Mouse (Mus musculus): Measurements from ENCODE around the gene Gm17324. TPM values are rescaled to one million over a fixed set of nuclear protein-coding genes. Genes with fewer than 3 reads are reported as not detected.
A peak's percentile ranks its signal among the peaks of the same experiment; 100 is the strongest.
"Not testable (repeated sequence)": the region's sequence is repeated elsewhere in the genome, so short reads cannot be mapped to it uniquely, and the experiment has no call there.

Gm17324 gene
- polyA plus RNA-seq, 1 experiment: not detected

- TF ChIP-seq CEBPB (IDR thresholded peaks at IDR 0.05; ENCODE audit: low read depth): no peak
- no peak for TF ChIP-seq MYOD1 (IDR thresholded peaks at IDR 0.05; ENCODE audit: control insufficient read depth, insufficient read length, low read depth)
- no peak for TF ChIP-seq MYOG (IDR thresholded peaks at IDR 0.05; ENCODE audit: control insufficient read depth, extremely low read depth, insufficient read length)
- TF ChIP-seq MAX (IDR thresholded peaks at IDR 0.05): no peak
- TF ChIP-seq FOSL1 (IDR thresholded peaks at IDR 0.05; ENCODE audit: insufficient read depth, low read length, poor library complexity, severe bottlenecking): no peak
- TF ChIP-seq USF1 (IDR thresholded peaks at IDR 0.05; ENCODE audit: low read depth): no peak
- TF ChIP-seq CTCF (IDR thresholded peaks at IDR 0.05; ENCODE audit: control insufficient read depth, insufficient read depth, insufficient read length): no peak
- Histone ChIP-seq H3K4me3 (ENCODE audit: insufficient read depth, poor library complexity, severe bottlenecking) (no peak overlapping the region), H3K27me3 (ENCODE audit: control insufficient read depth, insufficient read depth, insufficient read length) (no peaks in the 10 kb centered on the region), H3ac (ENCODE audit: control insufficient read depth, insufficient read length, low read depth) (no peak overlapping the region), H3K79me3 (ENCODE audit: low read depth) (peaks cover 14% of the 10 kb centered on the region), H3K79me2 (ENCODE audit: control insufficient read depth, insufficient read depth) (peaks cover 19% of the 10 kb centered on the region), H3K36me3 (ENCODE audit: control insufficient read depth, insufficient read depth) (peaks cover 12% of the 10 kb centered on the region)
Observed at GRCm38 (mm10) chr9:78484660-78485059, 36.1 kb upstream of the Gm17324 start.

GRCm38 (mm10) chr9:78482386-78482785, 33.8 kb upstream of the Gm17324 start:
- peak overlapping the region; percentile 97 for H3ac ChIP-seq (ENCODE audit: control insufficient read depth, insufficient read length, low read depth)
- peak overlapping the region; percentile 34 for H3K4me3 ChIP-seq (ENCODE audit: insufficient read depth, poor library complexity, severe bottlenecking)
- H3K36me3 ChIP-seq (ENCODE audit: control insufficient read depth, insufficient read depth): peaks cover 33% of the 10 kb centered on the region
- TF ChIP-seq MYOG (IDR thresholded peaks at IDR 0.05; ENCODE audit: control insufficient read depth, extremely low read depth, insufficient read length) (no peak), CEBPB (IDR thresholded peaks at IDR 0.05; ENCODE audit: low read depth) (peak; percentile 38)
- peaks cover 38% of the 10 kb centered on the region for H3K79me2 ChIP-seq (ENCODE audit: control insufficient read depth, insufficient read depth)
- H3K79me3 ChIP-seq (ENCODE audit: low read depth): peaks cover 31% of the 10 kb centered on the region
- no peaks in the 10 kb centered on the region for H3K27me3 ChIP-seq (ENCODE audit: control insufficient read depth, insufficient read depth, insufficient read length)

- no peak for TF ChIP-seq MYOD1 (IDR thresholded peaks at IDR 0.05; ENCODE audit: control insufficient read depth, insufficient read length, low read depth)
- TF ChIP-seq CTCF (IDR thresholded peaks at IDR 0.05; ENCODE audit: control insufficient read depth, insufficient read depth, insufficient read length): no peak
- no peak for TF ChIP-seq CEBPB (IDR thresholded peaks at IDR 0.05; ENCODE audit: low read depth)
- no peak for TF ChIP-seq USF1 (IDR thresholded peaks at IDR 0.05; ENCODE audit: low read depth)
- TF ChIP-seq MYOG (IDR thresholded peaks at IDR 0.05; ENCODE audit: control insufficient read depth, extremely low read depth, insufficient read length): no peak
- peak; percentile 62 for TF ChIP-seq MAX (IDR thresholded peaks at IDR 0.05)
- H3K36me3 ChIP-seq (ENCODE audit: control insufficient read depth, insufficient read depth): peaks cover 41% of the 10 kb centered on the region
- H3K27me3 ChIP-seq (ENCODE audit: control insufficient read depth, insufficient read depth, insufficient read length): no peaks in the 10 kb centered on the region
- H3K79me3 ChIP-seq (ENCODE audit: low read depth): peaks cover 31% of the 10 kb centered on the region
- H3K4me3 ChIP-seq (ENCODE audit: insufficient read depth, poor library complexity, severe bottlenecking): peak overlapping the region; percentile 85
- H3K79me2 ChIP-seq (ENCODE audit: control insufficient read depth, insufficient read depth): peaks cover 38% of the 10 kb centered on the region
- H3ac ChIP-seq (ENCODE audit: control insufficient read depth, insufficient read length, low read depth): peak overlapping the region; percentile 97
Observed at GRCm38 (mm10) chr9:78481423-78482331, 33.1 kb upstream of the Gm17324 start.

GRCm38 (mm10) chr9:78480706-78481358, 32.2 kb upstream of the Gm17324 start:
- no peaks in the 10 kb centered on the region for H3K27me3 ChIP-seq (ENCODE audit: control insufficient read depth, insufficient read depth, insufficient read length)
- no peak for TF ChIP-seq FOSL1 (IDR thresholded peaks at IDR 0.05; ENCODE audit: insufficient read depth, low read length, poor library complexity, severe bottlenecking)
- TF ChIP-seq USF1 (IDR thresholded peaks at IDR 0.05; ENCODE audit: low read depth): no peak
- no peak for TF ChIP-seq MAX (IDR thresholded peaks at IDR 0.05)
- TF ChIP-seq MYOG (IDR thresholded peaks at IDR 0.05; ENCODE audit: control insufficient read depth, extremely low read depth, insufficient read length): no peak
- no peak for TF ChIP-seq CEBPB (IDR thresholded peaks at IDR 0.05; ENCODE audit: low read depth)
- no peak for TF ChIP-seq CTCF (IDR thresholded peaks at IDR 0.05; ENCODE audit: control insufficient read depth, insufficient read depth, insufficient read length)
- TF ChIP-seq MYOD1 (IDR thresholded peaks at IDR 0.05; ENCODE audit: control insufficient read depth, insufficient read length, low read depth): no peak

GRCm38 (mm10) chr9:78480227-78480626, 31.6 kb upstream of the Gm17324 start:
- peak overlapping the region; percentile 85 for H3K4me3 ChIP-seq (ENCODE audit: insufficient read depth, poor library complexity, severe bottlenecking)
- H3K36me3 ChIP-seq (ENCODE audit: control insufficient read depth, insufficient read depth): peaks cover 44% of the 10 kb centered on the region
- not testable (repeated sequence) for H3K27me3 ChIP-seq (ENCODE audit: control insufficient read depth, insufficient read depth, insufficient read length)
- H3ac ChIP-seq (ENCODE audit: control insufficient read depth, insufficient read length, low read depth): peak overlapping the region; percentile 73
- H3K79me3 ChIP-seq (ENCODE audit: low read depth): peaks cover 31% of the 10 kb centered on the region
- peaks cover 38% of the 10 kb centered on the region for H3K79me2 ChIP-seq (ENCODE audit: control insufficient read depth, insufficient read depth)

More at GRCm38 (mm10) chr9:78480706-78481358, 32.2 kb upstream of the Gm17324 start:
- peak overlapping the region; percentile 85 for H3K4me3 ChIP-seq (ENCODE audit: insufficient read depth, poor library complexity, severe bottlenecking)
- H3K79me2 ChIP-seq (ENCODE audit: control insufficient read depth, insufficient read depth): peaks cover 38% of the 10 kb centered on the region
- peaks cover 44% of the 10 kb centered on the region for H3K36me3 ChIP-seq (ENCODE audit: control insufficient read depth, insufficient read depth)
- peak overlapping the region; percentile 97 for H3ac ChIP-seq (ENCODE audit: control insufficient read depth, insufficient read length, low read depth)
- H3K79me3 ChIP-seq (ENCODE audit: low read depth): peaks cover 31% of the 10 kb centered on the region

GRCm38 (mm10) chr9:78479308-78479707, 30.7 kb upstream of the Gm17324 start:
- H3K36me3 ChIP-seq (ENCODE audit: control insufficient read depth, insufficient read depth): peaks cover 44% of the 10 kb centered on the region

GRCm38 (mm10) chr9:78478009-78478605, 29.5 kb upstream of the Gm17324 start:
- H3K4me3 ChIP-seq (ENCODE audit: insufficient read depth, poor library complexity, severe bottlenecking); H3K27me3 ChIP-seq (ENCODE audit: control insufficient read depth, insufficient read depth, insufficient read length): not testable (repeated sequence)
- Histone ChIP-seq H3K36me3 (ENCODE audit: control insufficient read depth, insufficient read depth) (peaks cover 44% of the 10 kb centered on the region), H3K79me2 (ENCODE audit: control insufficient read depth, insufficient read depth) (peaks cover 38% of the 10 kb centered on the region), H3ac (ENCODE audit: control insufficient read depth, insufficient read length, low read depth) (peak overlapping the region; percentile 3), H3K79me3 (ENCODE audit: low read depth) (peaks cover 31% of the 10 kb centered on the region)

More at GRCm38 (mm10) chr9:78479308-78479707, 30.7 kb upstream of the Gm17324 start:
- Histone ChIP-seq H3K79me2 (ENCODE audit: control insufficient read depth, insufficient read depth) (peaks cover 38% of the 10 kb centered on the region), H3K79me3 (ENCODE audit: low read depth) (peaks cover 31% of the 10 kb centered on the region), H3K4me3 (ENCODE audit: insufficient read depth, poor library complexity, severe bottlenecking) (peak overlapping the region; percentile 85), H3ac (ENCODE audit: control insufficient read depth, insufficient read length, low read depth) (peak overlapping the region; percentile 67)
- not testable (repeated sequence) for H3K27me3 ChIP-seq (ENCODE audit: control insufficient read depth, insufficient read depth, insufficient read length)
